Mouse (Mus musculus) G1E (cell line): ENCODE data around the gene Rreb1.

Source experiments
- CTCF ChIP-seq: IDR thresholded peaks from 2 replicates; pipeline ENCODE4 v1.5.1; 2012; ENCODE audit warnings: low read depth, low read length, inconsistent platforms, mixed read lengths
- GATA1 ChIP-seq: IDR thresholded peaks from 2 replicates; pipeline ENCODE4 v1.6.1; 2012; ENCODE audit warnings: borderline replicate concordance, low read length, inconsistent platforms, mixed read lengths
- GATA2 ChIP-seq: IDR thresholded peaks from 2 replicates; pipeline ENCODE4 v1.6.1; 2012; ENCODE audit warnings: low read depth, low read length, inconsistent platforms, borderline replicate concordance
- POLR2AphosphoS5 ChIP-seq: IDR thresholded peaks from 2 replicates; pipeline ENCODE4 v1.6.1; 2012; ENCODE audit warnings: low read depth, low read length, inconsistent platforms; ENCODE audit not compliant: insufficient replicate concordance
- TAL1 ChIP-seq: conservative IDR thresholded peaks from 2 replicates; pipeline ENCODE4 v1.6.1; 2012; ENCODE audit warnings: low read depth, low read length, inconsistent platforms, mixed read lengths

- TF ChIP-seq CTCF = no peak
- no peak for TF ChIP-seq TAL1
- no peak for TF ChIP-seq POLR2AphosphoS5
- no peak for TF ChIP-seq GATA1
- no peak for TF ChIP-seq GATA2
Observed at GRCm38 (mm10) chr13:37882521-37882920, 104.3 kb downstream of the Rreb1 start.
